Mouse (Mus musculus) olfactory bulb, adult 2 months (tissue): ENCODE data around the gene Gpr137c.

ENCODE experiments used
- CTCF ChIP-seq: fragments of 200-500 bp; IDR thresholded peaks from 2 replicates; pipeline ENCODE4 v1.5.1; 2012; ENCODE audit warnings: low read depth, mild to moderate bottlenecking, low read length, moderate library complexity; ENCODE audit not compliant: insufficient read depth
- POLR2A ChIP-seq: fragments of 200-500 bp; IDR thresholded peaks from 2 replicates; pipeline ENCODE4 v1.6.1; 2012; ENCODE audit warnings: mild to moderate bottlenecking, low read depth, low read length, moderate library complexity; ENCODE audit not compliant: insufficient read depth

DNA sequence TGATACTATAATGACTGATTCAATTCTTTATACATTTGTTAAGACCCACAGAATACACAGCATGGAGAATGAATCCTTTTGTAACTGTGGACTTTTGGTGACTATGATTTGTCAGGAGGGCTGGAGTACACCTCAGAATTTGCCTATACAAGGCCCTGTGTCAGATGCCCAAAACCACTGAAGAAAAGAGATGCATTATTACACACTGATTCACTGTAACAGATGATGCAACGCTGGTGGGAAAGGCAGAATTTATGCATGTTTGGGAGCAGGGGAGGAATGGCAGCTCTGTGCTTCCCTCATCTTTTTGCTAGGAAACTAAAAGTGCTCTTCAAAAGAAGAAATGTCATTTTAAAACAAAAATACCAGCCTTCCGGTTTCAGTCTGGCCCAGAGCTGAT is 28.5 kb upstream of the Gpr137c start:
- TF ChIP-seq CTCF, result no peak
- no peak for TF ChIP-seq POLR2A
